Mouse (Mus musculus): ENCODE measurements around the gene Myh3.

Gene Myh3

GRCm38 (mm10) chr11:67085489-67085888, 7.4 kb downstream of the Myh3 start:
- no peak for TF ChIP-seq GATA4 (IDR thresholded peaks at IDR 0.05; ENCODE audit: insufficient replicate concordance, low read length)

GRCm38 (mm10) chr11:67086467-67087164, 8.5 kb downstream of the Myh3 start:
- no peak for TF ChIP-seq GATA4 (IDR thresholded peaks at IDR 0.05; ENCODE audit: insufficient replicate concordance, low read length)

- no peak for TF ChIP-seq GATA4 (IDR thresholded peaks at IDR 0.05; ENCODE audit: insufficient replicate concordance, low read length)
These were observed 9.1 kb downstream of the Myh3 start for GRCm38 (mm10) chr11:67087225-67087624.

- no peak for TF ChIP-seq GATA4 (IDR thresholded peaks at IDR 0.05; ENCODE audit: insufficient replicate concordance, low read length)
These were observed 15.1 kb downstream of the Myh3 start for GRCm38 (mm10) chr11:67093201-67093600.

- no peak for TF ChIP-seq GATA4 (IDR thresholded peaks at IDR 0.05; ENCODE audit: insufficient replicate concordance, low read length)
These were observed 15.6 kb downstream of the Myh3 start for GRCm38 (mm10) chr11:67093652-67094051.

GRCm38 (mm10) chr11:67094470-67094869, 16.4 kb downstream of the Myh3 start:
- no peak for TF ChIP-seq GATA4 (IDR thresholded peaks at IDR 0.05; ENCODE audit: insufficient replicate concordance, low read length)

- no peak for TF ChIP-seq GATA4 (IDR thresholded peaks at IDR 0.05; ENCODE audit: insufficient replicate concordance, low read length)
These were observed 19.6 kb downstream of the Myh3 start for GRCm38 (mm10) chr11:67097709-67098108.

GRCm38 (mm10) chr11:67098427-67098826, 20.3 kb downstream of the Myh3 start:
- TF ChIP-seq GATA4 (IDR thresholded peaks at IDR 0.05; ENCODE audit: insufficient replicate concordance, low read length): no peak

GRCm38 (mm10) chr11:67099241-67099640, 21.1 kb downstream of the Myh3 start:
- no peak for TF ChIP-seq GATA4 (IDR thresholded peaks at IDR 0.05; ENCODE audit: insufficient replicate concordance, low read length)

GRCm38 (mm10) chr11:67100169-67100568, 22.1 kb downstream of the Myh3 start:
- no peak for TF ChIP-seq GATA4 (IDR thresholded peaks at IDR 0.05; ENCODE audit: insufficient replicate concordance, low read length)

- TF ChIP-seq GATA4 (IDR thresholded peaks at IDR 0.05; ENCODE audit: insufficient replicate concordance, low read length): no peak
These were observed 23.6 kb downstream of the Myh3 start for GRCm38 (mm10) chr11:67101713-67102112.

GRCm38 (mm10) chr11:67103256-67103655, 25.2 kb downstream of the Myh3 start:
- no peak for TF ChIP-seq GATA4 (IDR thresholded peaks at IDR 0.05; ENCODE audit: insufficient replicate concordance, low read length)

GRCm38 (mm10) chr11:67104242-67104641, 26.1 kb downstream of the Myh3 start:
- TF ChIP-seq GATA4 (IDR thresholded peaks at IDR 0.05; ENCODE audit: insufficient replicate concordance, low read length): no peak

GRCm38 (mm10) chr11:67104714-67105113, 26.6 kb downstream of the Myh3 start:
- no peak for TF ChIP-seq GATA4 (IDR thresholded peaks at IDR 0.05; ENCODE audit: insufficient replicate concordance, low read length)

- no peak for TF ChIP-seq GATA4 (IDR thresholded peaks at IDR 0.05; ENCODE audit: insufficient replicate concordance, low read length)
These were observed 27.6 kb downstream of the Myh3 start for GRCm38 (mm10) chr11:67105689-67106088.

- no peak for TF ChIP-seq GATA4 (IDR thresholded peaks at IDR 0.05; ENCODE audit: insufficient replicate concordance, low read length)
These were observed 28.9 kb downstream of the Myh3 start for GRCm38 (mm10) chr11:67106973-67107372.
